Mouse (Mus musculus) forebrain, embryonic 12.5 days (tissue): ENCODE data around the gene Arrdc1. TPM values are rescaled to one million over a fixed set of nuclear protein-coding genes. Genes with fewer than 3 reads are reported as not detected.
A peak's percentile ranks its signal among the peaks of the same experiment; 100 is the strongest.

Experiments used
- ATAC-seq: fragments of 200-750 bp; cut with Nextera tagmentation; 2 replicates; pipeline ENCODE4 v1.8.0; 2017; ENCODE audit warnings: moderate TSS enrichment; ENCODE audit not compliant: low FRiP score
- H3K27ac ChIP-seq: fragments of 300-500 bp; sonication (generic); 2 replicates; pipeline ENCODE4 v1.5.1; 2016; ENCODE audit warnings: mild to moderate bottlenecking
- H3K27me3 ChIP-seq: fragments of 300-500 bp; sonication (generic); 2 replicates; pipeline ENCODE4 v1.6.1; 2016; ENCODE audit warnings: mild to moderate bottlenecking
- H3K36me3 ChIP-seq: fragments of 300-500 bp; sonication (generic); replicated peaks from 2 replicates; pipeline ENCODE4 v1.6.1; 2016; ENCODE audit warnings: mild to moderate bottlenecking
- H3K4me1 ChIP-seq: fragments of 300-500 bp; sonication (generic); 2 replicates; pipeline ENCODE4 v1.6.1; 2016
- H3K4me2 ChIP-seq: fragments of 300-500 bp; sonication (generic); 2 replicates; pipeline ENCODE4 v1.6.1; 2016; ENCODE audit warnings: mild to moderate bottlenecking, moderate library complexity
- H3K4me3 ChIP-seq: fragments of 300-500 bp; sonication (generic); replicated peaks from 2 replicates; pipeline ENCODE4 v1.5.1; 2016; ENCODE audit warnings: mild to moderate bottlenecking
- H3K9ac ChIP-seq: fragments of 300-500 bp; sonication (generic); 2 replicates; pipeline ENCODE4 v1.6.1; 2016; ENCODE audit warnings: mild to moderate bottlenecking
- H3K9me3 ChIP-seq: fragments of 300-500 bp; sonication (generic); 2 replicates; pipeline ENCODE4 v1.6.1; 2016
- WGBS: fragments of 180-500 bp; shearing (Covaris S2); methylation state at CpG from one replicate; pipeline ENCODE4 v1.1.7; 2016; 5-methylcytosine and 5-hydroxymethylcytosine counted together
- polyA plus RNA-seq: library from polyadenylated mRNA; unstranded; fragments of >200 nt; fragmentation: Nextera tagmentation; extraction: Ambion mirVana; gene quantifications from 2 replicates; pipeline ENCODE4 v1.2.1, GENCODE M21; 2016

Gene Arrdc1
- polyA plus RNA-seq, 1 experiment from 2014 or later, result 15.2 TPM

DNA sequence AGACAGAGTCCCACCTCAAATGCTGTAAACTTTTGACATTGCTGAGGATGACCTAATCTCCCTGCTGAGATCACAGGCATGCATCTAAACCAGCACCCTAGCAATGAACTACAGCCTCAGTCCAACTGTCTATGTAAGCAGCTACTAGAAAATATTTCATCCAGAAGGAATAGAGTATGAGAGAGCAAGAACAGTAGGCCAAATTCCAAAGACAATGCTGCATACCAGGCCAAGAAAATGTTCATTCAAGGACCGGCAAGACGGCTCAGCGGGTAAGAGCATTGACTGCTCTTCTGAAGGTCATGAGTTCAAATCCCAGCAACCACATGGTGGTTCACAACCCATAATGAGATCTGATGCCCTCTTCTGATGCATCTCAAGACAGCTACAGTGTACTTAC lies 20.3 kb downstream of the Arrdc1 start:
- Histone ChIP-seq H3K4me2 (no peak overlapping the region), H3K4me3 (no peak overlapping the region), H3K36me3 (peaks cover 12% of the 10 kb centered on the region), H3K9me3 (no peaks in the 10 kb centered on the region), H3K27ac (no peak overlapping the region), H3K4me1 (peaks cover 10% of the 10 kb centered on the region), H3K27me3 (no peaks in the 10 kb centered on the region), H3K9ac (no peak overlapping the region)
- 92% methylated on average over 3 of the region's 3 CpGs for WGBS
- no peak for ATAC-seq

DNA sequence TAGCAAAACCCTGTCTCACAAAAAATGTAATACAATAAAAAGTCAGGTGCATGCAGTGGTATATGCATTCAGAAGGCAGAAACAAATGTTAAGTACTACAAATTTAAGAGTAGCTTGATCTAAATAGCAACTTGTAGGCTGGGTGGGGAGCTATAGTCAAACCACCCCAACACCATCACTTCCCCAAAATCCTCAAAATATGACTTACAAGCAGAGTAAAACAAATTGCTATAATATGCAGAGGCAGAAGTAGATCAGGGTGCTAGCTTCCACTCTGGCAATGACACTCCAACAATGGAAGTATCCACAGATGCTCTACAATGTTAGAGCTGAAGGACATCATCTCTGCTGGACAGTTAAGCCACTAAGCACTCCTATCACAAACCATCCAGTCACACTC lies 22.5 kb downstream of the Arrdc1 start:
- Histone ChIP-seq H3K4me3 (no peak overlapping the region), H3K4me2 (no peak overlapping the region), H3K36me3 (peaks cover 12% of the 10 kb centered on the region), H3K27me3 (no peaks in the 10 kb centered on the region), H3K27ac (no peak overlapping the region), H3K9ac (no peak overlapping the region), H3K9me3 (no peaks in the 10 kb centered on the region), H3K4me1 (peaks cover 6% of the 10 kb centered on the region)
- no peak for ATAC-seq

DNA sequence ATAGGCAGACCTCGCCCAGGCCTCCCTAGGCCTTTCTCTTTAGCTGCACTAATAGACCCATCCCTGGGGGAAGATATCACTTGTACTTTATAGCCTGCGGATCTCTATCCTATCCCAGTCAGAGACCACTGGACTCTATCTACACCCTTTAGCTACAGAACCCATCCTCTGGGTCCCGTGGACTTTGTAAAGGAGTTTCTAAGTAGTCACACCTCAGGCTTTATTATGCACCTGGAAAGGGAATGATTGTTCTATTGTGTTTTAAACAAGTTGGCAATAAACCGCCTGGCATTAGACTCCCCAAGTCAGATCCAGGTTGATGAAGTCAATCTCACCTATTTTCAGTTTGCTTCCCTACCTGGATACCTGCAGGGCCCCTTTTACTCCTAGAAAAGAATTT lies 22.9 kb downstream of the Arrdc1 start:
- H3K9me3 ChIP-seq, result no peaks in the 10 kb centered on the region
- H3K36me3 ChIP-seq, result peaks cover 12% of the 10 kb centered on the region
- ATAC-seq, result no peak
- H3K4me3 ChIP-seq, result no peak overlapping the region
- H3K27ac ChIP-seq, result no peak overlapping the region
- H3K27me3 ChIP-seq, result no peaks in the 10 kb centered on the region
- peaks cover 2% of the 10 kb centered on the region for H3K4me1 ChIP-seq
- H3K4me2 ChIP-seq, result no peak overlapping the region
- WGBS, result 96% methylated on average over 4 of the region's 4 CpGs
- no peak overlapping the region for H3K9ac ChIP-seq

DNA sequence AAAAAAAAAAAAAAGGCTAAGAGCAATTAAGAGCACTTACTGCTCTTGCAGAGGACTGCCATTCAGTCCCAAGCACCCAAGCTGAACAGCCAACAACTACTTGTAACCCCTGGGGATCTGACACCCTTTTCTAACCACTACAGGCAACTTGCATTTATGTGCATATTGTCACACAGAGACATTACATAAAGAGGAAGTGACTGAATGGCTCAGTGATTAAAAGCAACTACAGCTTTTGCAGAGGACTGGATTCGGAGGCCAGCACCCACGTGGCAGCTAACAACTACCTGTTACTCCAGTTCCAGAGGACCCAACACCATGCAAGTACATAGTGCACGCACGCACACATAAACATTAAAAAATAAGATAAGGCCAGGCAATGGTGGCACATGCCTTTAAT lies 24.6 kb downstream of the Arrdc1 start:
- ATAC-seq, result no peak

DNA sequence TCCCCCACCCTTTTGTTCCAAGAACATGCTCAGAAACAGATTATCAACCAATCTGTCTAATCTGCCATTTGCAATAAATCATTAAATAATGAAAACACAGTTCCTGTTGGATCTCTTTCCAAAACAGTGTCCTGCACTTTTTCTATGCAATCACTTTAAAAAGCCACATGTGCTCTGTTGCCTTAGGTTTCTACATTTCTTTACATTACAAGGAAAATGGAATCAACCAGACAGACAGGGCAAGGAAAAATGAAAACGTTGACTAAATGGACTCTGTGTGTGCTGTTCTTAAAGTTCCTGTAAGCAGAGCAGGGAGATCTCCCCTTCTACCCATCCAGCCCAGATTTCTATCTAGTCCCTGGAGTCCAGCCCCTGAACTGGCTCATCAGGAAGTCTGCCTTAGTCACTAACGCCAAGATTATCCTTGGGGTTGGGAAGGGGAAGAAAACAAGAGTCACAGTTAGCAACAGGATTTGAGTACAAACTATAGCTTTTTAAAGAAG lies 29.3 kb downstream of the Arrdc1 start:
- no peak; the same call in 1 of the 2 replicates for ATAC-seq
- Histone ChIP-seq H3K9me3 (no peaks in the 10 kb centered on the region), H3K27ac (peak overlapping the region; percentile 82), H3K4me3 (no peak overlapping the region), H3K4me1 (peaks cover 35% of the 10 kb centered on the region), H3K9ac (no peak overlapping the region), H3K4me2 (peak overlapping the region; percentile 19), H3K27me3 (no peaks in the 10 kb centered on the region), H3K36me3 (peaks cover 7% of the 10 kb centered on the region)
- 25% methylated on average over 2 of the region's 2 CpGs for WGBS

More for the DNA sequence above, 24.6 kb downstream of the Arrdc1 start:
- 90% methylated on average over 4 of the region's 4 CpGs for WGBS
- Histone ChIP-seq H3K9ac (no peak overlapping the region), H3K27ac (no peak overlapping the region), H3K36me3 (peaks cover 12% of the 10 kb centered on the region), H3K4me2 (no peak overlapping the region), H3K4me3 (no peak overlapping the region), H3K9me3 (no peaks in the 10 kb centered on the region), H3K4me1 (peaks cover 17% of the 10 kb centered on the region), H3K27me3 (no peaks in the 10 kb centered on the region)

DNA sequence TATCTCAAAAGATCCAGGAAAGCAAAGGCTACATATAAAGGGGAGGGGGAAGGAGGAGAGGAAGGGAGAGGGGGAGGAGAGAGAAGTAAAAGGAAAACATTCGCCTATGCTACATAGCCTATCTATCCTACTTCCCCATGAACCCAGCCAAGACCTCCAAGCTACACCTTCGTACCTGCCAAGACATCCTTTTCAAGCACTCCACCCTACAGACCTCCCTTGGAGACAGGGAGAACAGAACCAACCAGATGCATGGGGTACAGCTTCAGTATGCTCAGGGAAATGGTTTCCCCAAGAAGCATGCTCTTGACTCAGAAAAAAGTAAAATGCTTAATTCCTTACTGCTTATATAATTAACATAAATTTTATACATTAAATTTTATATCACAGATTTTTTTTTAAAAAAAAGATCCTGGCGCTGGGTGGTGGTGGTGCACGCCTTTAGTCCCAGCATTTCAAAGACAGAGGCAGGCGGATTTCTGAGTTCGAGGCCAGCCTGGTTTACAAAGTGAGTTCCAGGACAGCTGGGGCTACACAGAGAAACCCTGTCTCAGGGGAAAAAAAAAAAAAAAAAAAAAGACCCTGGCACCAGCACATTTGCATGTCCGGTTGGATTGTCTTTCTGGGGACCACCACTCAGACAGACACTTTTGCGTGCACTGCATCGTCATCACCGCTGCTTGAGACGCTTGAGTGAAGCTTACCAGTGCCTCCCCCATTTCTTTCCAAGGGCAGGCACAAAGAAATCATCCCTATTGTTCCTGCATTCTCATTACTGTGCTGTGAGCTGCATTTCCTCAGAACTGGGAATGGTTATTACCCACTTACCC lies 30.0 kb downstream of the Arrdc1 start:
- H3K27me3 ChIP-seq, result no peaks in the 10 kb centered on the region
- peak overlapping the region; percentile 82 for H3K27ac ChIP-seq
- 51% methylated on average over 11 of the region's 11 CpGs for WGBS
- peaks cover 35% of the 10 kb centered on the region for H3K4me1 ChIP-seq
- H3K9ac ChIP-seq, result no peak overlapping the region
- H3K9me3 ChIP-seq, result no peaks in the 10 kb centered on the region
- H3K36me3 ChIP-seq, result peaks cover 2% of the 10 kb centered on the region
- H3K4me2 ChIP-seq, result peak overlapping the region; percentile 15; the same call in 1 of the 2 replicates
- peak; percentile 82 for ATAC-seq
- H3K4me3 ChIP-seq, result no peak overlapping the region

DNA sequence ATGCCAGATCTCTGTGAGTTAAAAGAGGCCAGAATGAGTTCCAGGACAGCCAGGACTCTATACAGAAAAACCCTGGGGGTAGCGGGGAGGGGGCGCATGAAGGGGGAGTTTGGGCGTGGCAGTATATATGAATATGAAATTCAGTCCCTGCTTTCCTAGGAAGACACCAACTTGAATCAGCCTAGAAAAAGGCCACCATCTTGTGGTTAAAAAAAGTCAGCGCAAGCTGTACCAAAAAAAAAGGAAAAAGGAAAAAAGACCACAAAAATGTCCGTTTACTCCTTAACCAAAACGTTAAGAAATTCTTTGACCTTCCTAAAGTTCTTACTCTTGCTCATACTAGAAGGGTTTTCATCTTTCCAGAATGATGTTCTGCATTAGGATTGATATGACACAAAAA lies 32.1 kb downstream of the Arrdc1 start:
- Histone ChIP-seq H3K4me1 (peaks cover 35% of the 10 kb centered on the region), H3K27me3 (no peaks in the 10 kb centered on the region), H3K36me3 (peaks cover 4% of the 10 kb centered on the region), H3K4me2 (no peak overlapping the region), H3K4me3 (no peak overlapping the region), H3K9ac (no peak overlapping the region), H3K9me3 (no peaks in the 10 kb centered on the region), H3K27ac (no peak overlapping the region)
- 88% methylated on average over 6 of the region's 6 CpGs for WGBS
- no peak for ATAC-seq

DNA sequence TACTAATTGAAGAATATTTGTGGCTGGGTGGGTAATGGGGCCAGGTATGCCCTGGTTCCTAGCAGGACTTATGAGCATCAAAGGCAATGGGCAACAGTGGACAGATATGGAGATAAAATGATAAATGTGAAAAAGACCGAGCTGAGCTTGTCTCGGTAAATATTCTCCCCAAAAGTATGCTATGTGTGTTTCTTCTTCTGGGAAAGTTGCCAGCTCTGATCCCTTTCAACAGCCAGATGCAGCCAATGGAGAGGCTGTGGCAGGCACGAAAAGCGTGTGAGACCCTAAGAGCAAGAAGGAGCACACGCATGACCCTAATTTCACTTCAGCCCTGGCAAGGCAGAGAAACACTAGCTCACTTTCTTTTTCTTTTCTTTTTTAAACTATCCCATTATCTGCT lies 34.0 kb downstream of the Arrdc1 start:
- WGBS, result 81% methylated on average over 5 of the region's 5 CpGs
- Histone ChIP-seq H3K27ac (no peak overlapping the region), H3K9me3 (no peaks in the 10 kb centered on the region)

DNA sequence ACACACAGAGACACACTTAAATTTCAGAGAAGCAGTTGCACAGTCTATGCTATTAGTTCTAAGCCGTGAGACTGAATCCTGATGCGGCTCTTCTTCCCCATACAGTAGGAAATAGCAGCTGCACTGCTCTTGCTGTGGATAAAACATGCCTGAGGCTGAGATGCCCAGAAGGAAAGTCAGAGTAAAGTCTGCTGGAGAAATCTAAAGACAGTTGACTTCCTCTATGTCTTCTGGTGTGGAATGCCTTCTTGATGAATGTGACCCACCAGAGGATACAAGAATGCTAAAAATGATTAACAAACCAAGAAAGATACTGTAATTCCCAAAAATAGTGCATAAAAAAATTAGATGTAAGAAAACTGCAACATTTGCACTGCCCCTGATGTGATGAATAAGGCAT lies 35.8 kb downstream of the Arrdc1 start:
- no peaks in the 10 kb centered on the region for H3K27me3 ChIP-seq
- no peak overlapping the region for H3K4me2 ChIP-seq
- no peaks in the 10 kb centered on the region for H3K9me3 ChIP-seq
- H3K9ac ChIP-seq, result no peak overlapping the region
- 95% methylated on average over 2 of the region's 2 CpGs for whole genome bisulfite sequencing
- ATAC-seq, result no peak
- H3K4me3 ChIP-seq, result no peak overlapping the region
- no peak overlapping the region for H3K27ac ChIP-seq
- H3K36me3 ChIP-seq, result peaks cover 4% of the 10 kb centered on the region
- H3K4me1 ChIP-seq, result peaks cover 13% of the 10 kb centered on the region

More for the DNA sequence above, 34.0 kb downstream of the Arrdc1 start:
- Histone ChIP-seq H3K4me3 (no peak overlapping the region), H3K4me1 (peaks cover 24% of the 10 kb centered on the region), H3K36me3 (peaks cover 4% of the 10 kb centered on the region), H3K4me2 (no peak overlapping the region), H3K9ac (no peak overlapping the region), H3K27me3 (no peaks in the 10 kb centered on the region)
- no peak for ATAC-seq

DNA sequence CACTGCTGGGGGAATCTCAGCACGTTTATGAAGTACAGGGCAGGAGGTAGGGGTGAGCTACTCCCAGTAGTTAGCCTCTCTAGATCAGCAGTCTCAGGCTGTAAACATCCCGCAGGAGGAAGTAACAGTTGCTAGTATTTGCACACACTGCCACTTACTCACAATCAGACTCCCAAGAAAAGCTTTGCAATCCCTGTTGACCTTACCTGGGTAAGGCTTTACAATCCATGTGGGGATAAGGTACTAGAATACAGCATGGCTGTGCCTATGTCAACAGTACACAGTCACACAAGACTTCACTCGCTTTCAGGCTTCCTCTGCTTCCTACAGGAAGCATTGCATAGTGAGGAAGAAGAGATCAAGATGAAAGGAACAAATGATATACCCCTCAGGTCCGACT lies 38.3 kb downstream of the Arrdc1 start:
- Histone ChIP-seq H3K4me1 (peaks cover 14% of the 10 kb centered on the region), H3K27me3 (no peaks in the 10 kb centered on the region), H3K9ac (no peak overlapping the region), H3K4me3 (no peak overlapping the region), H3K9me3 (no peaks in the 10 kb centered on the region), H3K4me2 (no peak overlapping the region), H3K36me3 (peaks cover 4% of the 10 kb centered on the region), H3K27ac (no peak overlapping the region)
- ATAC-seq, result no peak
- WGBS, result 87% methylated on average over 4 of the region's 4 CpGs

DNA sequence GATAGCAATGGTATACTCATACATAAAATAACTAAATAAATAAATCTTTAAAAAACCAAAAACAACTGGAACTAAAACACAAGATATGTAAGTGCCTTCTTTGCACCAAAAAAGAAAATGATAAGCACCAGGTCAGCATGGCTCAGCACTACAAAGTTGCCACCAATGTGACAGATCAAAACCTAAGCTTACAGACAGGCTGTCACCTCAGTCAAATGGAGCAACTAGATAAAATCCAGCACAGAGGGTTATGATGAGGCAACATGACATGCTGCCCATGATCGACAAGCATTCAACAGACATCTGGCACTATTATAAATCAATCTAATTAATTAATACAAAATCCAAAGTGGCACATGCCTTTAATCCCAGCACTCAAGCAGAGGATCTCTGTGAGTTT lies 40.8 kb downstream of the Arrdc1 start:
- no peak overlapping the region for H3K4me2 ChIP-seq
- no peak for ATAC-seq
- no peak overlapping the region for H3K9ac ChIP-seq

DNA sequence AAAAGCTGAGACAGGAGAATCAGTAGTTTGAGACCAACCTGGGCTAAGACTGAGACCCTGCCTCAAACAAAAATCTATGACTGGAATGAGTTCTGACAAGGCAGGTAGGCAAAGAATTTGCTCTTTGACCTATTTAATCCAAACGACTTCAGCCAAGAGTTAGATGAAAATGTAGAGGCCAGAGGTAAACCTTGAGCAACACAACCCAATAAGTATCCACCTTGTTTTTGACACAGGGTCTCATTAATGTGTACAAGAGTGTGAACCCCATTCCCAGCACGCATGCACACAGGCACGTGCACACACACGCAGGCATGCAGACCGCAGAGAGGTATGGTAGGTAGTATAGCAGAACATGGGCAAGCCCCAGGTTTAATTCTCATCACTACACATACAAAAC lies 42.7 kb downstream of the Arrdc1 start:
- no peak for ATAC-seq
- peaks cover 10% of the 10 kb centered on the region; the same call in 1 of the 2 replicates for H3K4me1 ChIP-seq
- 93% methylated on average over 5 of the region's 5 CpGs for WGBS
- H3K9me3 ChIP-seq, result no peaks in the 10 kb centered on the region
- H3K9ac ChIP-seq, result no peak overlapping the region
- H3K4me2 ChIP-seq, result no peak overlapping the region
- H3K36me3 ChIP-seq, result no peaks in the 10 kb centered on the region
- no peak overlapping the region for H3K4me3 ChIP-seq
- no peaks in the 10 kb centered on the region for H3K27me3 ChIP-seq
- no peak overlapping the region for H3K27ac ChIP-seq

More for the DNA sequence above, 40.8 kb downstream of the Arrdc1 start:
- H3K36me3 ChIP-seq, result peaks cover 2% of the 10 kb centered on the region
- H3K4me3 ChIP-seq, result no peak overlapping the region
- no peaks in the 10 kb centered on the region for H3K27me3 ChIP-seq
- H3K4me1 ChIP-seq, result peaks cover 10% of the 10 kb centered on the region; the same call in 1 of the 2 replicates
- WGBS, result 97% methylated on average over 1 of the region's 1 CpGs
- no peak overlapping the region for H3K27ac ChIP-seq
- no peaks in the 10 kb centered on the region for H3K9me3 ChIP-seq
